Mouse (Mus musculus) forebrain, embryonic 15.5 days (tissue): ENCODE measurements around the gene Tmtc1. TPM values are rescaled to one million over a fixed set of nuclear protein-coding genes. Genes with fewer than 3 reads are reported as not detected.

Experiments
- ATAC-seq: fragments of 200-750 bp; cut with Nextera tagmentation; replicated peaks from 2 replicates; pipeline ENCODE4 v1.8.0; 2017; ENCODE audit warnings: mild to moderate bottlenecking, moderate TSS enrichment, moderate library complexity
- H3K27ac ChIP-seq: fragments of 300-500 bp; sonication (generic); replicated peaks from 2 replicates; pipeline ENCODE4 v1.5.1; 2015; ENCODE audit warnings: mild to moderate bottlenecking, inconsistent platforms
- H3K27me3 ChIP-seq: fragments of 300-500 bp; sonication (generic); 2 replicates; pipeline ENCODE4 v1.6.1; 2015; ENCODE audit warnings: inconsistent platforms
- H3K36me3 ChIP-seq: fragments of 300-500 bp; sonication (generic); 2 replicates; pipeline ENCODE4 v1.6.1; 2015; ENCODE audit warnings: mild to moderate bottlenecking, inconsistent platforms
- H3K4me1 ChIP-seq: fragments of 300-500 bp; sonication (generic); 2 replicates; pipeline ENCODE4 v1.6.1; 2015; ENCODE audit warnings: inconsistent platforms
- H3K4me2 ChIP-seq: fragments of 300-500 bp; sonication (generic); replicated peaks from 2 replicates; pipeline ENCODE4 v1.6.1; 2015; ENCODE audit warnings: mild to moderate bottlenecking, inconsistent platforms
- H3K4me3 ChIP-seq: fragments of 300-500 bp; sonication (generic); 2 replicates; pipeline ENCODE4 v1.5.1; 2015; ENCODE audit warnings: mild to moderate bottlenecking, inconsistent platforms
- H3K9ac ChIP-seq: fragments of 300-500 bp; sonication (generic); replicated peaks from 2 replicates; pipeline ENCODE4 v1.6.1; 2015; ENCODE audit warnings: mild to moderate bottlenecking, inconsistent platforms
- H3K9me3 ChIP-seq: fragments of 300-500 bp; sonication (generic); 2 replicates; pipeline ENCODE4 v1.6.1; 2016; ENCODE audit warnings: inconsistent platforms
- WGBS: fragments of 180-500 bp; shearing (Covaris S2); methylation state at CpG from one replicate; pipeline ENCODE4 v1.1.7; 2015; ENCODE audit warnings: mixed read lengths; 5-methylcytosine and 5-hydroxymethylcytosine counted together
- polyA plus RNA-seq: library from polyadenylated mRNA; unstranded; fragments of >200 nt; fragmentation: Nextera tagmentation; extraction: Ambion mirVana; gene quantifications from 2 replicates; pipeline ENCODE4 v1.2.1, GENCODE M21; 2015

Gene Tmtc1
- polyA plus RNA-seq = 2.6 TPM in 2 replicates

DNA sequence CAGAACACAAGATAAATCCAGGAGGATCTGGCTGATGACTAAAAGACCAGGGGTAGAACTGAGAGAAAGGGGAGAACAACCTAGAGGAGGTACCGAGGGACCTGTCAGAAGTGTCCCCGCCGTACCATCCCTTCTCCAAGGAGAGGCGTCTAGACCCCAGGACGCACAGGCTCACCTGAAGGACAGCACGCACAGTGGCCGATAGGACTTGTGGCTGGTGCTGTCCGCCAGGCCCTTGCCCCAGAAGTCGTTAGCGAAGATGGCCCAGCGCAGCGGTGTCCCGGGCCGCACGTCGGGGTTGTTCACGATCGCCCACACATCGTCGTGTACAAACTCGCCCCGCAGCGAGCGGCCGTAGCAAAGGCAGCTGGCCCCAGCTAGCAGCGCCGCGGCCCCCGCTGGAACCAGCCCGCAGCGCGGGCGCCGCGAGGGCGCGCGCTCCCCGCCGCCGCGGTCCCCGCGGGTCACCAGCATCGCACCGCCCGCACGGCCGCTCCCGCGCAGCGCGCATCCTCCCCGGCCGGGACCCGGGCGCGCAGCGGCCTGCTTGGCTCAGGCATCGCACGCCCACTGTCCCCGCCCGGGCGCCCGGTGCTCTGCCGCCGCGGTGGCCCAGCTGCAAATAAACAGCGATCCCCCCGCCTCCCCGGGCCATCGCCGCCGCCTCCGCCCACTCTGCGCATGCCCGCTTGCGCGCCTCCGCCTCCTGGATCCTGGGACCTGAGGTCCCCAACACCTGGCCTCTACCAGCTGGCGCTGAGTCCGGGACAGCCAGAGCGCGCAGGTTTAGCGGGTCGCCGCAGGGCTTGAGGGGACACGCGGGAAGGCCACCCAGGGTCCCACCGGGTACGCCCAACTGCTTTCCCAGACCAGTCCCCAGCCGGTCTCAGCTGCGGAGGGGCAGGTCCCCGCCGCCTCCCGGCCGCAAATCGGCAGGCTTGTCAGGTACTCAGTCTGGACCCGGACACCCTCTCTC lies at the start of gene Tmtc1:
Gene Tmtc1, minus strand, starts transcription at position 664 of the 976 bp plus-strand sequence.
- no peaks in the 10 kb centered on the region for H3K36me3 ChIP-seq
- H3K4me1 ChIP-seq = peaks cover 21% of the 10 kb centered on the region
- under 1% methylated on average over 96 of the region's 99 CpGs for WGBS
- peaks cover 13% of the 10 kb centered on the region for H3K27me3 ChIP-seq
- peak within 1 kb of the TSS; percentile 61 for H3K4me3 ChIP-seq
- ATAC-seq = peak; percentile 83
- no peaks in the 10 kb centered on the region for H3K9me3 ChIP-seq
- H3K9ac ChIP-seq = peak within 1 kb of the TSS; percentile 57
- H3K27ac ChIP-seq = peak within 1 kb of the TSS; percentile 25
- peak within 1 kb of the TSS; percentile 92 for H3K4me2 ChIP-seq

DNA sequence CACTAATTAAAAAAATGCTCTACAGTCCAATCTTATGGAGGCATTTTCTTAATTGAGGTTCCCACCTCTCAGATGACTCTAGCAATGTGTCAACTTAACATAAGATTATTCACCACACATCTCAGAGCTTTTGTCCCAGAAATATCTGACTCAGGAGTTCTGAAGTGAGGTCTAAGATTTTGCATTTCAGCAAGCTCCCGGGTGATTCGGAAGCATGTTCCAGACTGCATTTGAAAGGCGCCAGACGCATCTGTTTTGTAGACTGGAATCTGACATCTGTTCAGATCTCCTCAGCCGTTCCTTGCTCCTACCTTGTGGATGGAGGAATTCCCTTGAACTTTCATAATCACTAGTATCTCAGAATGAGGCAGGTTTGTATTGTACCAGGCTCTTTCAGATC lies 47.7 kb upstream of the Tmtc1 start:
- no peak overlapping the region for H3K9ac ChIP-seq
- no peak overlapping the region for H3K27ac ChIP-seq
- WGBS = 69% methylated on average over 5 of the region's 5 CpGs
- no peaks in the 10 kb centered on the region for H3K27me3 ChIP-seq
- no peaks in the 10 kb centered on the region for H3K36me3 ChIP-seq
- no peak overlapping the region for H3K4me2 ChIP-seq
- no peak overlapping the region for H3K4me3 ChIP-seq
- no peak for ATAC-seq
- H3K4me1 ChIP-seq = no peaks in the 10 kb centered on the region
- H3K9me3 ChIP-seq = no peaks in the 10 kb centered on the region

- no peak overlapping the region for H3K9ac ChIP-seq
- WGBS = 72% methylated on average over 3 of the region's 3 CpGs
- H3K36me3 ChIP-seq = no peaks in the 10 kb centered on the region
- no peak overlapping the region for H3K27ac ChIP-seq
- no peak for ATAC-seq
- no peak overlapping the region for H3K4me2 ChIP-seq
- H3K4me1 ChIP-seq = 0 out of 2 replicates have a peak, but pooled peaks cover 4% of the 10 kb centered on the region
- no peak overlapping the region for H3K4me3 ChIP-seq
- no peaks in the 10 kb centered on the region for H3K27me3 ChIP-seq
- no peaks in the 10 kb centered on the region for H3K9me3 ChIP-seq
Observed at GRCm38 (mm10) chr6:148486756-148487155, 42.6 kb upstream of the Tmtc1 start.

DNA sequence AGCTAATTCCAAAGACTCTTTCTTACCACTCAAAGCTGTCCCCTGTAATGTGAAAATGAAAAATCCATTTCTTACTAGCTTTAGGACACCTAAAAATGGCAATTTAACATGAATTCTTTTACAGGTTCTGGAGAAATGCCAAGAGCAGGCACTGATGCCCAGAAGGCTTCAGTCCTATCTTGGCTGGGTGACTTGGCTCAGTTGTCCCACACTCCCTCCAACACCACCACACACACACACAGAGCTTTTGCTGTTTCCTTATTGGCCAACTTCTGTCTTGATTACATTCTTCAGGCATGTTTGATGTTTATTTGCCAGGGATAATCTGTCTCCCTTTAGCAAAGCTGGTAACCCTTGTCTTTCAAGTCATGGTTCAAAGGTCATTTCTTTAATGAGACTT lies 37.7 kb upstream of the Tmtc1 start:
- ATAC-seq = 0 out of 2 replicates have a peak, but pooled peaks have one; percentile 55
- H3K27ac ChIP-seq = no peak overlapping the region

DNA sequence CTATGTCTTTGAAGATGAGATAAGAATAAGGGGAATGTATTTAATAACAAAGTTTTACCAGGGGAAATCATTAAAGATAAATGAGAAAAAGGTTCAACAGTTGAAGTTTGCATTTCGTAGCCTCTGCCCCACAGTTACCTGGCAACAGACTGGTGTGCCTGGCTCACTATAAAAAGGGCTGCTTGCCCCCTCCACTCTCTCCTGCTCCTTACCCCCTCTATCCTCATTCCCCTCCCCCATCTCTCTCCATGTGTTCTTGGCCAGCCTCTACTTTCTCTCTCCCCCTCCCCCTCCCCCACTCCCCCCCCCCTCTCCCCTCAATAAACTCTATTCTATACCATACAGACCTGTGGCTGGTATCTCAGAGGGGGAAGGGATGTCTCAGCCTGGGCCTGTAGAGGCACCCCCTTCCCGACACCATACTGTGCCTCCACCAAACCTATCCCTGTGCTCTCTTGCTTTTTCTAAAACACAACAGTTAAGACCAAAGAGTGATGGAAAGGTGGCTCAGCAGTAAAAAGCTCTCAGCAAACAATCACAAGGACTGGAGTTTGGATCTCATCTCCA lies 35.6 kb upstream of the Tmtc1 start:
- WGBS = 69% methylated on average over 2 of the region's 2 CpGs
- no peaks in the 10 kb centered on the region for H3K9me3 ChIP-seq

More for the DNA sequence above, 37.7 kb upstream of the Tmtc1 start:
- Histone ChIP-seq H3K4me3 (no peak overlapping the region), H3K9ac (no peak overlapping the region), H3K4me1 (0 out of 2 replicates have a peak, but pooled peaks cover 4% of the 10 kb centered on the region), H3K36me3 (no peaks in the 10 kb centered on the region), H3K9me3 (no peaks in the 10 kb centered on the region), H3K27me3 (no peaks in the 10 kb centered on the region), H3K4me2 (no peak overlapping the region)

GRCm38 (mm10) chr6:148478350-148478749 lies 34.2 kb upstream of the Tmtc1 start:
- 0 out of 2 replicates have a peak, but pooled peaks cover 4% of the 10 kb centered on the region for H3K4me1 ChIP-seq
- H3K27me3 ChIP-seq = no peaks in the 10 kb centered on the region
- no peak overlapping the region for H3K27ac ChIP-seq
- H3K9me3 ChIP-seq = no peaks in the 10 kb centered on the region
- H3K4me2 ChIP-seq = no peak overlapping the region
- no peak overlapping the region for H3K4me3 ChIP-seq
- no peak for ATAC-seq
- no peak overlapping the region for H3K9ac ChIP-seq
- WGBS = 58% methylated on average over 6 of the region's 6 CpGs
- H3K36me3 ChIP-seq = no peaks in the 10 kb centered on the region

More for the DNA sequence above, 35.6 kb upstream of the Tmtc1 start:
- H3K27me3 ChIP-seq = no peaks in the 10 kb centered on the region
- 0 out of 2 replicates have a peak, but pooled peaks cover 4% of the 10 kb centered on the region for H3K4me1 ChIP-seq
- no peak overlapping the region for H3K9ac ChIP-seq
- ATAC-seq = no peak
- no peak overlapping the region for H3K4me2 ChIP-seq
- no peaks in the 10 kb centered on the region for H3K36me3 ChIP-seq
- H3K4me3 ChIP-seq = no peak overlapping the region
- H3K27ac ChIP-seq = no peak overlapping the region

DNA sequence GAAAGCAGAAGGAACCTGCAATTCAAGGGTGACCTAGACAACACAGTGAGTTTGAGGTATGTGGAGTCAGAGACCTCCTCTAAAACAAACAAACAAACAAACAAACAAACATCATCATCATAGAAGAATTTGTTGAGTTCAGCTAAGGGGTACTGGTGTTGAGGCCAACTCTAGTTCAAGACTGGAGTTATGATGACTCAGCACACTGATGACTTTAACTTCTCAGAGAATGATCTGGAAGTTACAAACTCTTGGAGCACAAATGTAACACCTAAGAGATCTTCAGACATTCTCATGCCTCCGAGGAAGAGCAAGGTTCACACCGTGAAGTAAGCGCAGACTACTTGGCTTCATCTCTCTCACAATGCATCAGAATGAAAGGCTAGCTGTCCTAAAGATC lies 28.1 kb upstream of the Tmtc1 start:
- Histone ChIP-seq H3K27me3 (no peaks in the 10 kb centered on the region), H3K36me3 (no peaks in the 10 kb centered on the region), H3K9ac (no peak overlapping the region), H3K9me3 (no peaks in the 10 kb centered on the region), H3K4me1 (no peaks in the 10 kb centered on the region), H3K27ac (no peak overlapping the region), H3K4me3 (no peak overlapping the region), H3K4me2 (no peak overlapping the region)
- no peak for ATAC-seq
- 96% methylated on average over 3 of the region's 3 CpGs for WGBS

DNA sequence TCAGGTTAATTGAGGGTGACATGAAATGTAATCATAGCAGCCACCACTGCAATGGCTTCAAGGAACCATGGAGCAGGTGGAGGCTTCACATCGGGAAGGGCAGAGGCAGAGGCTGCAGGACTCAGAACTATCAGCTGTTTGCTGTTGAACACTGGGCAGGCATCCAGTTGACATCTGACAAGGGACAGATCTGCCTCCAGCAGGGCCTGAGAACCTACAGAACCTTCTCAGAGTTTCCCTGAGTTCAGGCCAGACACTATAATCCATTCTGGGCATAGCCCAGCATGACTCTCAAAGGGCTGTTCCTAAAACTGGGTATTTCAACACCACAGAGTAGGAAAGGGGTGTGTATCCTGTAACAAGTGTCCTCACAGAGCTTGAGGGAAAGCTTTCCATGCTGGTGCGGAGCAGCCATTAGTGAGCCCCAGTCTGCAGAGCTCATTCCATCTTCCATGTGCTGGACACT lies 23.8 kb upstream of the Tmtc1 start:
- no peak for ATAC-seq
- 72% methylated on average over 2 of the region's 2 CpGs for WGBS

DNA sequence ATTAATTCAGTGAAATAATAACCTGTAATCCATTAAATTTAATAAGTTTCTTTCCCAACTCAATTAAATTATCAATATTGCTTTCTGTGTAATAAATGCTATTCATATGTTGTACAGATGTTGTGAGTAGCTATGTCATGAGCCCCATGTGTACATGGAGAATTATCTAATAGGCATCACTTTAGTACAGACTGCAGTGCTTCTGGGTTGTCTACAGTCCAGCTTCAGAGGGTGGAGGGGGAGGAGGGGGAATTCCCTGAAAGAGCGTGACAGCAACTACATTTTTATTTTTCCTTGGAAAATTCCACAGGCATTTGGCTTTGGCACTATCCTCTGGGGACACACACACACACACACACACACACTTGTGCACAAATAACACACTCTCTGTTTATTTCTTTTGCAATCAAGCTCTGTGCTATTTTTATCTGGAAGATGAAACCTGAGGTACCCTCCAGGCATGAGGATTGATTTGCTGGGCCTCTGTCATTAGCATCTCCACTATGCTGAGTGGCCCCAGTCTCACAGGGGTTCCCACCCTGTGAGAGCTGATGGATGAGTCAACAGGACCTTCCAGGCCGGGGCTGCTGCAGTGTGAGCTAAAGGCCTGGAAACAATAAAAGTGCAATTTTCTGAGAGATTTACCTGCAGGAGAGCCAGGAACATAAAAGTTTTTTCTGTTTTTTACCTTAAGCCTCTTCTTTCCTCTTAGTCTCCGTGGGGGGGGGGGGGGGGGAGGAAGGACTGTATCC lies 23.2 kb upstream of the Tmtc1 start:
- Histone ChIP-seq H3K4me3 (no peak overlapping the region), H3K9ac (no peak overlapping the region), H3K4me2 (no peak overlapping the region), H3K9me3 (no peaks in the 10 kb centered on the region), H3K4me1 (no peaks in the 10 kb centered on the region), H3K27me3 (no peaks in the 10 kb centered on the region), H3K27ac (no peak overlapping the region), H3K36me3 (no peaks in the 10 kb centered on the region)
- ATAC-seq = no peak
- WGBS = 37% methylated on average over 3 of the region's 3 CpGs

More for the DNA sequence above, 23.8 kb upstream of the Tmtc1 start:
- no peaks in the 10 kb centered on the region for H3K36me3 ChIP-seq
- H3K27me3 ChIP-seq = no peaks in the 10 kb centered on the region
- H3K4me1 ChIP-seq = no peaks in the 10 kb centered on the region
- H3K9ac ChIP-seq = no peak overlapping the region
- no peak overlapping the region for H3K4me2 ChIP-seq
- no peaks in the 10 kb centered on the region for H3K9me3 ChIP-seq
- H3K4me3 ChIP-seq = no peak overlapping the region
- no peak overlapping the region for H3K27ac ChIP-seq

DNA sequence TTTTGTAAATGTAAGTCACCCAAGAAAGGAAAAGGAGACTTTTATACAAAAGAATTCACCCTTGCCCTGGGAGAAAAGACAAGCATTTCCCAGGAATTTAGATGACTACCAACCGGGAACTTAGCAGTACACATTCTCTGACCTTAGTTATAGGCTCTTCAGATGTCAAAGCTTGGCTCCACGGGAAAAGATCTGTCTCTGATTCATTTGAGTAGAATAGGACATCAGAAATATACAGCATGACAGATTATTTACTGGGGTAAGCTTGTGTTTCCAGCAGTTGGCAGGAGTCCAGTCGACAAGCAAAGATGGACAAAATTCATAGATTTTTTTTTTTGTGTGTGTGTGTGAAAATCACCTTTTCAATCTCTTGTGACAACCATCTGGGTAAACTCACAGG lies 15.4 kb upstream of the Tmtc1 start:
- ATAC-seq = no peak
- Histone ChIP-seq H3K27me3 (no peaks in the 10 kb centered on the region), H3K4me3 (no peak overlapping the region), H3K27ac (no peak overlapping the region), H3K9ac (no peak overlapping the region), H3K4me2 (no peak overlapping the region), H3K36me3 (no peaks in the 10 kb centered on the region), H3K4me1 (no peaks in the 10 kb centered on the region), H3K9me3 (peaks cover 3% of the 10 kb centered on the region; the same call in 1 of the 2 replicates)
- 71% methylated on average over 3 of the region's 3 CpGs for WGBS

DNA sequence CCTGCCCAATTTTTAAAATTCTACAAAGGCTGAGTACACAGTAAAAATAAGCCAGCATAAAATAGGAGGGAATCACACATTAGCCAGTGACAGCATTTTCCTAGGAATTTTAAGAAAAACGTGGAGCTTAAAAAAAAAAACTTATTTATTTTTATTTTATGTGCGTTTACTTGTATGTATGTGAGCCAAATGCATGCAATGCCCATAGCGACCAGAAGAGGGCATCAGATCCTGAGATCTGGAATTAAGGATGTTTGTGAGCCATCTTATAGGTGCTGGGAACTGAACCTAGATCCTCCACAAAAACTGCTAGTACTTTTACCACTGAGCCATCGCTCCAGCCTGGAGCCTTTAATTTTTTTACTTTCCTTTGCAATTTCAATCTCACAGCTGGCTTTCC lies 11.3 kb upstream of the Tmtc1 start:
- no peak overlapping the region for H3K4me3 ChIP-seq
- H3K27me3 ChIP-seq = no peaks in the 10 kb centered on the region
- H3K9ac ChIP-seq = no peak overlapping the region
- 74% methylated on average over 4 of the region's 4 CpGs for whole genome bisulfite sequencing
- H3K4me1 ChIP-seq = no peaks in the 10 kb centered on the region
- no peak for ATAC-seq
- H3K27ac ChIP-seq = no peak overlapping the region
- no peak overlapping the region for H3K4me2 ChIP-seq
- no peaks in the 10 kb centered on the region for H3K36me3 ChIP-seq
- peaks cover 3% of the 10 kb centered on the region; the same call in 1 of the 2 replicates for H3K9me3 ChIP-seq
